Mouse (Mus musculus) liver, postnatal 0 days (tissue): ENCODE measurements at regions not wholly inside any gene's neighbourhood (a gene's known extent, or its start where the extent isn't known, plus 50 kb on each side); places are given as distances from the start of the nearest gene placed in this dataset.

Experiments
- ATAC-seq: fragments of 200-750 bp; cut with Nextera tagmentation; 2 replicates; pipeline ENCODE4 v1.8.0; 2017; ENCODE audit warnings: mild to moderate bottlenecking, moderate library complexity
- DNase-seq: peaks from one replicate; pipeline ENCODE4 v3.0.0-alpha.2; 2016
- H3K27ac ChIP-seq: fragments of 300-500 bp; sonication (generic); 2 replicates; pipeline ENCODE4 v1.5.1; 2014; ENCODE audit warnings: antibody characterized with exemption, moderate library complexity, mild to moderate bottlenecking, low read depth
- H3K27me3 ChIP-seq: fragments of 300-500 bp; sonication (generic); 2 replicates; pipeline ENCODE4 v1.6.1; 2014; ENCODE audit warnings: low read length, control low read depth, mixed read lengths; ENCODE audit not compliant: insufficient read depth
- H3K36me3 ChIP-seq: fragments of 300-500 bp; sonication (generic); replicated peaks from 2 replicates; pipeline ENCODE4 v1.6.1; 2014; ENCODE audit warnings: mild to moderate bottlenecking, control low read depth, low read length, moderate library complexity, mixed read lengths; ENCODE audit not compliant: insufficient read depth
- H3K4me1 ChIP-seq: fragments of 300-500 bp; sonication (generic); 2 replicates; pipeline ENCODE4 v1.6.1; 2014; ENCODE audit warnings: antibody characterized with exemption, mild to moderate bottlenecking, control low read depth; ENCODE audit not compliant: insufficient read depth
- H3K4me2 ChIP-seq: fragments of 300-500 bp; sonication (generic); 2 replicates; pipeline ENCODE4 v1.6.1; 2014; ENCODE audit warnings: low read depth, mild to moderate bottlenecking, low read length, moderate library complexity, mixed read lengths
- H3K4me3 ChIP-seq: fragments of 300-500 bp; sonication (generic); 2 replicates; pipeline ENCODE4 v1.5.1; 2014; ENCODE audit warnings: low read depth, low read length
- H3K9ac ChIP-seq: fragments of 300-500 bp; sonication (generic); replicated peaks from 2 replicates; pipeline ENCODE4 v1.6.1; 2014; ENCODE audit warnings: mild to moderate bottlenecking, moderate library complexity
- H3K9me3 ChIP-seq: fragments of 300-500 bp; sonication (generic); 2 replicates; pipeline ENCODE4 v1.6.1; 2016; ENCODE audit warnings: mild to moderate bottlenecking, control low read depth, low read length, mixed read lengths
- CTCF ChIP-seq: sonication (generic); IDR thresholded peaks from 2 replicates; pipeline ENCODE4 v1.5.1; 2016; ENCODE audit warnings: antibody characterized with exemption, low read depth
- EP300 ChIP-seq: IDR thresholded peaks from 2 replicates; pipeline ENCODE4 v1.6.1; 2016; ENCODE audit warnings: antibody characterized with exemption, low read depth, mild to moderate bottlenecking
- WGBS: fragments of 180-500 bp; shearing (Covaris S2); extraction: QIAGEN DNeasy Blood & Tissue Kit; methylation state at CpG from one replicate; pipeline ENCODE4 v1.1.7; 2014; ENCODE audit not compliant: insufficient replicate concordance; 5-methylcytosine and 5-hydroxymethylcytosine counted together

DNA sequence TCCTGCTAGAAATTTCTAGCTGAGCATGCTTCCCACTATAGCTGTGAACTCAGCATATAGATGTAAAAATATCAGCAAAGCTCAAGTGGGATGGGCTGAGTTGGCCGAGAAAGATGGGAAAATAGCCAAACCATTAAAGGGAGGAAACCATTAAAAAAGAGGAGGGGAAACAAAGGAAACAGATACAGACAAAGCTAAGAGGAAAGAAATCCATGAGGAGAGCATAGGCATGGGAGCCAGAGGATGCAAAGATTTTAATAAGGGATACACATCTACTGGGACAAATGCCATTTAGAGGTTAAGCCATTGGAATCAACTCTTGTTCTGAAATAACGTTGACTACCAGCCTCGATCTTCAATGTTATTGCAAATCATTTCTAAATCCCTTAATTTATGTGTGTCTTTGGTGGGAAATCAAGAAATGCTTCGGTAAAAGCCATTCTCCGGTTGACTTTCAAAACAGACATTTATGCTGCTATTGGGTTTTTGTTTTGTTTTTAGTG lies 96.5 kb upstream of the Igf1 start:
- no peak overlapping the region for H3K27ac ChIP-seq
- H3K36me3 ChIP-seq, result no peaks in the 10 kb centered on the region
- H3K9ac ChIP-seq, result no peak overlapping the region
- no peaks in the 10 kb centered on the region for H3K9me3 ChIP-seq
- TF ChIP-seq EP300 (no peak), CTCF (no peak)
- no peak overlapping the region for H3K4me2 ChIP-seq
- H3K4me3 ChIP-seq, result no peak overlapping the region
- ATAC-seq (no peak), DNase-seq (no peak)
- H3K27me3 ChIP-seq, result no peaks in the 10 kb centered on the region
- 73% methylated on average over 5 of the region's 5 CpGs for WGBS
- H3K4me1 ChIP-seq, result no peaks in the 10 kb centered on the region

DNA sequence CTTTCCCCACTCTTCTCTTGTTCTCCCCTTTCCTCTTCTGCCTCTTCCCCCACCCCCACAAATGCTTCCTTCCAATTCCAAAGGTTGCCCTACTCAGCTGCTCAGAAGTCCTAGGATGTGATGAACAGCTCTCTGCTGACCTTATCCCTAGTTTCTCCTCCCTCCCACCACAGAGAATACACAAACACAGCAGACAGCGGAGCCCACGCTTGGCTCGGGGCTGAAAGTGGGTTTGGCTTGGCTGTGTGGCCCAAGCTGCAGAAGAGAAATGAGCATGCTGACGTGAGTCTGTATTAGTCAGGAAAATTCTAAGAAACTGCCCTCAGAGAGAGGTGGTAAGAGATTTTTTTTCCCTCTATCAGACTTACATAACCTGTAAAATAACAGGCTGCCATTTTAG lies 70.5 kb upstream of the Igf1 start:
- no peak overlapping the region for H3K9ac ChIP-seq
- peak; percentile 59 for DNase-seq
- H3K4me1 ChIP-seq, result no peaks in the 10 kb centered on the region
- no peak overlapping the region for H3K27ac ChIP-seq
- H3K9me3 ChIP-seq, result no peaks in the 10 kb centered on the region
- peak; percentile 96 for ATAC-seq
- H3K4me3 ChIP-seq, result no peak overlapping the region
- no peak for TF ChIP-seq EP300
- no peak for TF ChIP-seq CTCF
- WGBS, result 71% methylated on average over 4 of the region's 4 CpGs
- no peaks in the 10 kb centered on the region for H3K36me3 ChIP-seq
- H3K4me2 ChIP-seq, result no peak overlapping the region
- no peaks in the 10 kb centered on the region for H3K27me3 ChIP-seq

DNA sequence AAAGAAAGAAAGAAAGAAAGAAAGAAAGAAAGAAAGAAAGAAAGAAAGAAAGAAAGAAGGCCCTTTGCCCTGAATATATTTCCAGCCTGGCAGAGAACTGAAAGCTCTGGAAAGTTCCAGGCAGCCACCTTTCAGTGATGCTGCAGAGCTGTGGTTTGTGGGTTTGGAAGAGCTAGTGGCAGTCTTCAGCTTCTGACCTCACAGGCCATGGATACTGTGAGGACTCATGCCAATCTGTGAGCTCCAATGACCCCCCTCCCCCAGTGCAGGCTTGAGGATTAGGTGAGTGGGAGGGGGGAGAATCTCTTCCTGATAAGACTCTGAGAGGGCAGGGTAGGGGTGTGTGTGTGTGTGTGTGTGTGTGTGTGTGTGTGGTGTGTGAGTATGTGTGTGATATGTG lies 65.7 kb upstream of the Igf1 start:
- ATAC-seq (no peak), DNase-seq (no peak)
- no peak overlapping the region for H3K27ac ChIP-seq
- H3K9me3 ChIP-seq, result no peaks in the 10 kb centered on the region
- H3K4me3 ChIP-seq, result no peak overlapping the region
- no peak overlapping the region for H3K4me2 ChIP-seq
- TF ChIP-seq CTCF, result no peak
- no peak for TF ChIP-seq EP300
- H3K9ac ChIP-seq, result no peak overlapping the region
- no peaks in the 10 kb centered on the region for H3K27me3 ChIP-seq
- 0 out of 2 replicates have a peak, but pooled peaks cover 2% of the 10 kb centered on the region for H3K4me1 ChIP-seq
- no peaks in the 10 kb centered on the region for H3K36me3 ChIP-seq

DNA sequence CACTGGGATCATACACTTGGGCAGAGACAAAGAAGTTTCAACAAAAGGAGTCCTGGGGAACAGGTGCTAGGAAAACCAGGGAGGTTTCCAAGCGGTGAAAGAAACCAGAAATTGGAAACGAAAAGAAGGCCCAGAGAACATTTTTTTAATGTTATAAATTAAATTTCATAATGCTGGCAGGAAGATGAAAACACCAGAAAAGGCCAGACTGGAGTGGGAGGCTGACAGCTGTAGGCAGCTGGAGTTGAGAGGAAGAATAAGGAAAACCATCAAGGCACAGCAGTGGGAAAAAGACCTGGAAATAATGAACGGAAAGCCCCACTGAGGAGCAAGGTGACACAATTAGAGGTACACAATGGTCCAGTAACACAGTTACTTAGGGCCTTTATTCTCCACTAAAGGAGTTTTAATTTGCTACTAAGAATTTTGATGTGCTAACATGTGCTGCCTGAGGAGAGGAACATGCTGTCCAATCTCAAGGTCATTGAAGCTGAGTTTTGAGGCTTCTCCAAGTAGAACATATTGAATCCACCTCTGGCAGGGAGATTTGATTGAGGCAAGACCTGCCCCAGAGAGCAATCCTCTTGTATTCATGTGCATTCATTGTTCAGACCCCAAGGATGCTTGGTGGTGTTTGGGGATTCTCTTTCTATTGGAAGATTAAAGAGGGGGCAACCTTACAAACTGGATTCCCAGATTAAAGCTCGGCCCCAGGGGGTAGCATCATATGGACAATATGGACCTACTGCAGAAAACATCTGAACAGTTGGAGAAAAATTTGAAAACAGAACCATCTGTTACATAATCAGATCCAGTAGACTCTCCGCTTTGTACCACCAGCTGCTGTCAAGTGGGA lies 53.9 kb upstream of the Igf1 start:
- TF ChIP-seq CTCF (no peak), EP300 (no peak)
- WGBS, result 74% methylated on average over 5 of the region's 5 CpGs
- ATAC-seq (no peak), DNase-seq (no peak)
- no peak overlapping the region for H3K9ac ChIP-seq
- H3K4me1 ChIP-seq, result no peaks in the 10 kb centered on the region
- no peaks in the 10 kb centered on the region for H3K36me3 ChIP-seq
- no peaks in the 10 kb centered on the region for H3K9me3 ChIP-seq
- no peaks in the 10 kb centered on the region for H3K27me3 ChIP-seq
- no peak overlapping the region for H3K4me3 ChIP-seq
- no peak overlapping the region for H3K27ac ChIP-seq
- H3K4me2 ChIP-seq, result no peak overlapping the region

DNA sequence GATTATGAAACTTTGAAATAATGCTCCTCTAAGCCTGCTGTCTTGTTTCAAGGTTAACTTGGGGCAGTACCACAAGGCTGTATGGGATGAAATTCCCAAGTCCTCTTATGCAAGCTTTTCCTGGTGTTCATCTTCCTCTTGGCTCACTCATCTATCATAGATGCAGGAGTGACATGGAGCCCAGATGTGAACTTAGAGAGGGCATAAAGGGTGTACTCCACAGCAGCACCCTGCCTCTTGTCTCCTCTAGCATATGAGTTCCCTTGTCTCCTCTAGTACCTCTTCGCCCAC lies 53.3 kb upstream of the Igf1 start:
- no peak overlapping the region for H3K27ac ChIP-seq
- H3K9me3 ChIP-seq, result no peaks in the 10 kb centered on the region
- H3K4me3 ChIP-seq, result no peak overlapping the region
- DNase-seq (no peak), ATAC-seq (no peak)
- H3K36me3 ChIP-seq, result no peaks in the 10 kb centered on the region
- H3K27me3 ChIP-seq, result no peaks in the 10 kb centered on the region
- TF ChIP-seq CTCF (no peak), EP300 (no peak)
- WGBS, result 77% methylated on average over 1 of the region's 1 CpGs
- H3K4me2 ChIP-seq, result no peak overlapping the region
- no peak overlapping the region for H3K9ac ChIP-seq
- no peaks in the 10 kb centered on the region for H3K4me1 ChIP-seq
